Mouse (Mus musculus): Measurements from ENCODE around the gene Olfr329-ps. TPM values are rescaled to one million over a fixed set of nuclear protein-coding genes. Genes with fewer than 3 reads are reported as not detected.

Olfr329-ps gene
- not detected for total RNA-seq (2023)

DNA sequence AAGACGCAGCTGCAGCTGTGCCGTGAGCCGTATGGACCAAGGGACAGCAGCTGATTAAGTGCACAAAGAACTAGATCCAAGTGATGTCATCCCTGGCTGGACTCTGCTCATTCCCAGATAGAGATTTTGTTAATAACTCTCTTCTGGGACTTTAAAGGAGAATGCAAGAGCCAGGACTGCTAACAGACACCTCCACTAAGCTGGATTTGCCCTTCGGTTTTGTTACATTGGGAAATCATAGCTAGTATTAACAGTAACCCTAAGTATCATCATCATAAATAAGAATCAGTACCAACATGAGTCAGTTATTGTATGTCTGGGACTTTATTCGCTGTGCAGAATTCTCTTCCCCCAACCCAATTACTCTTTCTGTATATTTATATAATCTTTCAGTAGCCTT is at the start of gene Olfr329-ps:
TSS of gene Olfr329-ps (minus strand) at position 101 of the 400 bp plus-strand sequence.

DNA sequence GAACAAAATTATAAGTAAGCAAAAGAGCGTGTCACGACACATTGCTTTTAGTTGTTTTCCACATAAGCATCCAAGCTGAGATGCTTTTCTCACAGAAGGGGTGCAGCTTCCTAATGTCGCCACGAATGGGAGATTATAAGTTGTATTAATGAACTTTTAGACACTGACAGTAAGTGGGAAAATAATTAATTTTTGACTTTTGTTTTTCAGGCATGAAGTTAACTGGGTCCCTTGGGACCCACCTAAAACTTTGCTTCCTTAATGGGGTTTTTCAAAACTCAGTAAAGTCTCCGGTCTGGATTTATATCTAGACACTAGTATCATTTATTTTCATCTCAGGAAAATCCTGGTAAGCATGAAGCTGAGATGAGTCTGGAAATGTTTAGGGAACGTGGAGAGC is 48.6 kb upstream of the Olfr329-ps start, which contains the start of gene Olfr324:
TSS of gene Olfr324 (plus strand) at position 301 of the 400 bp plus-strand sequence.

DNA sequence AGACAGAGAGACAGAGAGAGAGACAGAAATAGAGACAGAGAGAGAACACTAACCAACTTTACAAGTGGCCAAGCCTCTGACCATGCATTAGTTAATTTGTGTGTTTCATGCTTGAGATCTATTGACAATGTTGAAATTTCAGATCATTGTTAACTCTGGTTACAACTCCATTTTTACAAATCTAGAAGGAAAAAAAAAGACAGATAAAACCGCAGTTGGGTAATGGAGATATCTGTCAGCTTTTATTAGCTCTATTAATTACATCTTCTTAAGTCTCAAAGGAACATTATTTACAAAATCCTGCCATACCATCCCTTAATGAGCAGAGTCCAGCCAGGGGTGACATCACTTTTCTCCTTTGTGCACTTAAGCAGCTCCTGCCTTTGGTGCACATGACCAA is 31.2 kb upstream of the Olfr329-ps start, which contains the start of gene Olfr325:
TSS of gene Olfr325 (plus strand) at position 301 of the 400 bp plus-strand sequence.

DNA sequence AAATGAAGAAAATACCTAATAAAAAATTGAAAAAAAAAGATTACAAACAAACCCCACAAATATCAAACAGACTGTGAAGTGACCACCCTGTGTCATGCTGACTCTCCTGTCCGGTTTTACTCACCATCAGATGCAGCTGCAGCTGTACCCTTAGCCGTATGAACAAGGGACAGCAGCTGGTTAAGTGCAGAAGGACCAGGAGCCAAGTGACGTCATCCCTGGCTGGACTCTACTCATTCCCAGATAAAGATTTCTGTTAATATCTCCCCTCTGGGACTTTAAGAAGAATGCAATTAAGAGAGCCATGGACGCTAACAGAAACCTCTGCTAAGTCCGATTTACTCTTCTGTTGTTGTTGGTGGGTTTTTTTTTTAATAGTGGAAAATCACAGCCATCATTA is 24.2 kb upstream of the Olfr329-ps start, which contains the start of gene Olfr224:
TSS of gene Olfr224 (minus strand) at position 149 of the 400 bp plus-strand sequence.

DNA sequence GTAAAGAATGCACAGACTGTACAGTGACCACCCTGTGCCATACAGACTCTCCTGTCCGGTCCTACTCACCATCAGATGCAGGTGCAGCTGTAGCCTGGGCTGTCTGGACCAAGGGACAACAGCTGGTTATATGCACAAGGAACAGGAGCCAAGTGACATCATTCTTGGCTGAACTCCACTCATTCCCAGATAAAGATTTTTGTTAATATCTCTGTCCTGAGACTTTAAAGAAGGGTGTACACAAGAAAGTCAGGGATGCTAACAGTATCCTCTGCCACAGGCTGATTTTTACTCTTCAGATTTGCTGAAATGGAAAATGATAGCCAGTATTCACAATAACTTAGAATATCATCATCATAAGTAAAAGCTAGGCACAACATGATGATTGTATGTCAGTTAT is 9.3 kb upstream of the Olfr329-ps start, which contains the start of gene Olfr328:
TSS of gene Olfr328 (minus strand) at position 101 of the 400 bp plus-strand sequence.

DNA sequence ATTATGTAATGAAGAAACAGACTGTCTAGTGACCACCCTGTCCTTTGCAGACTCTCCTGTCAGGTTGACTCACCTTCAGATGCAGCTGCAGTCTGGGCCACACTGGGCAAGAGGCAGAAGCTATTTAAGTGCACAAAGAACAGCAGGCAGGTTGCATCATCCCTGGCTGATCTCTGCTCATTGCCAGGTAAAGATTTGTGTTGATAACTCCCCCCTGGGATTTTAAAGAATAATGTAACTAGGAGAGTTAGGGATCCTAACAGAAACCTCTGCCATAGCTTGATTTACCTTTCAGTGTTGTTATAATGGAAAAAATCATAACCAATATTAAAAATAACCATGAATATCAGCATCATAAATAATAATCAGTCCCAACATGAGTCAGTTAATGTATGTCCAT is 11.5 kb downstream of the Olfr329-ps start, which contains the start of gene Olfr330:
TSS of gene Olfr330 (minus strand) at position 101 of the 400 bp plus-strand sequence.

DNA sequence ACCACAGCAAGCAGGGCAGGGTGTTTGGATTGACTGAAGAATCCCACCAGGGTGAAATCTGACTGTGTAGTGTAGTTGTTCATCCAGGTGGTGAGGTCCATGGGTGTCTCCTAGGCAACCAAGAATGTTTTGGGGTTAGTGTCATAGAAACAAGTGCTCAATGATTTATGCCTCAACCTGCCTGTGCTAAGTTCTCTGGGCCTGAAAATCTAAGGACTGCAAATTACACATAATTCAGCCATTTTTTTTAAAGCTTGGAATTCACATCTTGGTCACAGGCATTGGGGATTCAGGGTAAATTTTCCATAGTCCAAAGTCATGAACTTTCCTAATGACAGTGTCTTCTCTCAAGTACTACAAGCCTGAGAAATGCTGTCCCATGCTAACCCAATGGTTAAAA is 43.8 kb downstream of the Olfr329-ps start, which contains the start of gene Olfr331:
TSS of gene Olfr331 (minus strand) at position 101 of the 400 bp plus-strand sequence.

DNA sequence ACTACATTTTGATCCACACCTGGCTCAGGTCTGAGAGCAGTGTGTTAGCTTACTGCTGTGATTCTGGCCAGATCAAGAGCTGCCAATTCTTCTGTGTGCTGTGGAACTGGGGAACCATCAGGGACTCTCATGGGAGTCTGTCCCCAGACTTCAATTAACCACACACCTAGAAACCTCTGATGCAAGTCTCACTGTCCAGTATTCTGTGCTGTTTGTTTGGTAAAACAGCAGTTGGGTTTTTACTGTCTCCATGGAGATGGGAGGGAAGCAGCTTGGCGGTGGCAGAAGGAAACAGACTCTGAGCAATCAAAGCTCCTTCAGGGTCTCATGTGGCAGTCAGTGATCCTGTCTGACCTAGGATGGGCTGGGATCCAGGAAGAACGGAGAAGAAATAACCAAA is 53.8 kb downstream of the Olfr329-ps start, which contains the start of gene Olfr332:
TSS of gene Olfr332 (minus strand) at position 101 of the 400 bp plus-strand sequence.

Other genes starting within 250 kb of the Olfr329-ps start
- gene Zfp692, start 239.4 kb downstream of the Olfr329-ps start, total RNA-seq (2023), result 30.7 TPM
- gene Zfp672, start 216.1 kb downstream of the Olfr329-ps start, total RNA-seq (2023), result 41.1 TPM
- gene Sh3bp5l, start 215.7 kb downstream of the Olfr329-ps start, total RNA-seq (2023), result 24.1 TPM
- gene Lypd8, start 167.4 kb downstream of the Olfr329-ps start, total RNA-seq (2023), result not detected
- not detected for gene 1810065E05Rik, start 125.3 kb downstream of the Olfr329-ps start, total RNA-seq (2023)
- not detected for gene Gm12253, start 113.9 kb downstream of the Olfr329-ps start, total RNA-seq (2023)
- not detected for gene Lypd9, start 93.5 kb downstream of the Olfr329-ps start, total RNA-seq (2023)
- gene Olfr30, start 84.2 kb downstream of the Olfr329-ps start, total RNA-seq (2023), result not detected
- not detected for gene Olfr332, start 53.9 kb downstream of the Olfr329-ps start, total RNA-seq (2023)
- gene Olfr331, start 43.9 kb downstream of the Olfr329-ps start, total RNA-seq (2023), result not detected
- gene Olfr330, start 11.6 kb downstream of the Olfr329-ps start, total RNA-seq (2023), result not detected
- 0.56 TPM for gene Olfr328, start 9.2 kb upstream of the Olfr329-ps start, total RNA-seq (2023)
- gene Olfr224, start 24.1 kb upstream of the Olfr329-ps start, total RNA-seq (2023), result not detected
- gene Olfr325, start 31.3 kb upstream of the Olfr329-ps start, total RNA-seq (2023), result not detected
- gene Olfr324, start 48.7 kb upstream of the Olfr329-ps start, total RNA-seq (2023), result not detected
- not detected for gene 2210407C18Rik, start 69.7 kb upstream of the Olfr329-ps start, total RNA-seq (2023)
- gene Olfr323, start 84.1 kb upstream of the Olfr329-ps start, total RNA-seq (2023), result not detected
- gene Trim58, start 94.0 kb upstream of the Olfr329-ps start, total RNA-seq (2023), result 0.35 TPM
- not detected for gene Olfr322, start 112.4 kb upstream of the Olfr329-ps start, total RNA-seq (2023)
- not detected for gene Olfr320, start 134.7 kb upstream of the Olfr329-ps start, total RNA-seq (2023)
- not detected for gene Olfr319, start 152.7 kb upstream of the Olfr329-ps start, total RNA-seq (2023)
- 0.70 TPM for gene Olfr318, start 177.6 kb upstream of the Olfr329-ps start, total RNA-seq (2023)
- not detected for gene Olfr317, start 192.8 kb upstream of the Olfr329-ps start, total RNA-seq (2023)
- gene Olfr316, start 206.3 kb upstream of the Olfr329-ps start, total RNA-seq (2023), result not detected
- not detected for gene Olfr315, start 226.8 kb upstream of the Olfr329-ps start, total RNA-seq (2023)
- not detected for gene Olfr314, start 236.5 kb upstream of the Olfr329-ps start, total RNA-seq (2023)